Mouse (Mus musculus) stomach, postnatal 0 days (tissue): Measurements from ENCODE around the gene Mocs1.

Experiments used
- CTCF ChIP-seq: IDR thresholded peaks from 2 replicates; pipeline ENCODE4 v1.5.1; 2016; ENCODE audit warnings: antibody characterized with exemption, low read depth, mild to moderate bottlenecking, moderate library complexity
- EP300 ChIP-seq: optimal IDR thresholded peaks from 2 replicates; pipeline ENCODE3; 2016; ENCODE audit warnings: antibody characterized with exemption

GRCm38 (mm10) chr17:49464884-49465283 lies 36.7 kb downstream of the Mocs1 start:
- TF ChIP-seq EP300 (no peak), CTCF (no peak)
